Mouse (Mus musculus) frontal cortex, adult 2 months (tissue): ENCODE data around the gene Kcns3. TPM values are rescaled to one million over a fixed set of nuclear protein-coding genes. Genes with fewer than 3 reads are reported as not detected.
"Not testable (repeated sequence)": the region's sequence is repeated elsewhere in the genome, so short reads cannot be mapped to it uniquely, and the experiment has no call there.

Experiments used
- DNase-seq, 2 experiments: peaks; one replicate each; pipeline ENCODE4 v3.0.0; 2022; ENCODE audit warnings: low spot score in 1 of 2; ENCODE audit errors: extremely low spot score in 1 of 2
- polyA plus RNA-seq: library from polyadenylated mRNA; depleted of rRNA; stranded (reverse); fragments of >200 nt; gene quantifications from 2 replicates; pipeline ENCODE4 v1.2.3, GENCODE M21; 2012; rRNA removed

Gene Kcns3
- polyA plus RNA-seq, 1 experiment, result 3.9 TPM

- DNase-seq, result no peak
Measured at GRCm38 (mm10) chr12:11088626-11089372, 62.1 kb downstream of the Kcns3 start.

GRCm38 (mm10) chr12:11086866-11087265, 64.0 kb downstream of the Kcns3 start:
- DNase-seq, result no peak

GRCm38 (mm10) chr12:11071079-11071478, 79.8 kb downstream of the Kcns3 start:
- peak in 1 of 2 experiments; percentile 8 for DNase-seq

GRCm38 (mm10) chr12:11066865-11067264, 84.0 kb downstream of the Kcns3 start:
- DNase-seq, result peak in 1 of 2 experiments; percentile 4

GRCm38 (mm10) chr12:11052676-11053075, 98.2 kb downstream of the Kcns3 start:
- DNase-seq, result not testable (repeated sequence)

- DNase-seq, result no peak
Measured at GRCm38 (mm10) chr12:11041821-11042220, 109.0 kb downstream of the Kcns3 start.

Other genes with a start within 250 kb of the Kcns3 start
- not detected in 2 replicates for gene Msgn1, start 57.9 kb upstream of the Kcns3 start, polyA plus RNA-seq
- gene Gen1, start 114.7 kb upstream of the Kcns3 start, polyA plus RNA-seq, result 0.44 and 0.52 TPM in 2 replicates
- 31.1 and 39.6 TPM in 2 replicates for gene Smc6, start 114.8 kb upstream of the Kcns3 start, polyA plus RNA-seq